Mouse (Mus musculus) erythroid progenitor cell, adult 5-6 weeks (primary cell): ENCODE measurements around the gene 9430038I01Rik. TPM values are rescaled to one million over a fixed set of nuclear protein-coding genes. Genes with fewer than 3 reads are reported as not detected.
"Not testable (repeated sequence)": the region's sequence is repeated elsewhere in the genome, so short reads cannot be mapped to it uniquely, and the experiment has no call there.

ENCODE experiments used
- ATAC-seq: replicated peaks from 2 replicates; pipeline ENCODE4 v1.8.0; 2016; ENCODE audit warnings: moderate number of reproducible peaks, mild to moderate bottlenecking, moderate TSS enrichment, inconsistent platforms; ENCODE audit not compliant: poor library complexity, low FRiP score, severe bottlenecking
- total RNA-seq, 2 experiments: library from RNA; stranded (forward) in 1 of 2; stranded (reverse) in 1 of 2; fragments of 150-400 nt in 1 of 2; fragments of 186-747, 209-891 nt in 1 of 2; gene quantifications; 2 replicates each; pipeline versions ENCODE4 v1.2.3 to v1.2.4; 2015 to 2017; ENCODE audit warnings: low replicate concordance in 2 of 2

9430038I01Rik gene
- total RNA-seq (2015; ENCODE audit: low replicate concordance) (6.3 and 6.8 TPM in 2 replicates), total RNA-seq (2017; ENCODE audit: low replicate concordance) (0.23 and 3.2 TPM in 2 replicates)

GRCm38 (mm10) chr7:137410337-137411197 lies at the start of gene 9430038I01Rik:
Gene 9430038I01Rik, minus strand, starts transcription at chr7:137410762.
- ATAC-seq: peak; percentile 97

- ATAC-seq: no peak
Measured at GRCm38 (mm10) chr7:137445321-137445720, 34.8 kb upstream of the 9430038I01Rik start.

GRCm38 (mm10) chr7:137442951-137443350 lies 32.4 kb upstream of the 9430038I01Rik start:
- no peak for ATAC-seq

- not testable (repeated sequence) for ATAC-seq
Measured at GRCm38 (mm10) chr7:137438962-137439361, 28.4 kb upstream of the 9430038I01Rik start.

GRCm38 (mm10) chr7:137438179-137438550 lies 27.6 kb upstream of the 9430038I01Rik start:
- ATAC-seq: no peak

GRCm38 (mm10) chr7:137437440-137438178 lies 27.0 kb upstream of the 9430038I01Rik start, which contains the start of gene Glrx3:
Gene Glrx3, plus strand, starts transcription at chr7:137437614.
- peak; percentile 100 for ATAC-seq

GRCm38 (mm10) chr7:137436901-137437300 lies 26.3 kb upstream of the 9430038I01Rik start:
- peak; percentile 27 for ATAC-seq

GRCm38 (mm10) chr7:137431769-137432603 lies 21.4 kb upstream of the 9430038I01Rik start:
- no peak for ATAC-seq

- ATAC-seq: no peak
Measured at GRCm38 (mm10) chr7:137426693-137427092, 16.1 kb upstream of the 9430038I01Rik start.

GRCm38 (mm10) chr7:137421236-137421635 lies 10.7 kb upstream of the 9430038I01Rik start:
- ATAC-seq: no peak

GRCm38 (mm10) chr7:137420550-137420949 lies 10.0 kb upstream of the 9430038I01Rik start:
- ATAC-seq: no peak

GRCm38 (mm10) chr7:137414710-137415109 lies 4.1 kb upstream of the 9430038I01Rik start:
- ATAC-seq: no peak

- ATAC-seq: no peak
Measured at GRCm38 (mm10) chr7:137407428-137408058, 3.0 kb downstream of the 9430038I01Rik start.

GRCm38 (mm10) chr7:137404146-137404545 lies 6.4 kb downstream of the 9430038I01Rik start:
- no peak for ATAC-seq

GRCm38 (mm10) chr7:137398973-137399372 lies 11.6 kb downstream of the 9430038I01Rik start:
- ATAC-seq: no peak

GRCm38 (mm10) chr7:137397361-137397910 lies 13.1 kb downstream of the 9430038I01Rik start:
- ATAC-seq: no peak

GRCm38 (mm10) chr7:137395421-137395820 lies 15.1 kb downstream of the 9430038I01Rik start:
- no peak for ATAC-seq

- no peak for ATAC-seq
Measured at GRCm38 (mm10) chr7:137387863-137388262, 22.7 kb downstream of the 9430038I01Rik start.

GRCm38 (mm10) chr7:137374996-137375395 lies 35.6 kb downstream of the 9430038I01Rik start:
- ATAC-seq: no peak
